Mouse (Mus musculus) heart, embryonic 11.5 days (tissue): ENCODE data around the gene Gtf2ird1. TPM values are rescaled to one million over a fixed set of nuclear protein-coding genes. Genes with fewer than 3 reads are reported as not detected.
"Not testable (repeated sequence)": the region's sequence is repeated elsewhere in the genome, so short reads cannot be mapped to it uniquely, and the experiment has no call there.

Experiments used
- ATAC-seq: fragments of 200-750 bp; cut with Nextera tagmentation; replicated peaks from 2 replicates; pipeline ENCODE4 v1.8.0; 2017; ENCODE audit warnings: moderate library complexity; ENCODE audit not compliant: insufficient number of reproducible peaks, low FRiP score, low TSS enrichment
- H3K27ac ChIP-seq: fragments of 300-500 bp; sonication (generic); 2 replicates; pipeline ENCODE4 v1.5.1; 2014; ENCODE audit warnings: mild to moderate bottlenecking, low read depth, low read length
- H3K27me3 ChIP-seq: fragments of 300-500 bp; sonication (generic); 2 replicates; pipeline ENCODE4 v1.6.1; 2014; ENCODE audit warnings: mild to moderate bottlenecking, low read length, mixed read lengths; ENCODE audit not compliant: control insufficient read depth, insufficient read depth
- H3K36me3 ChIP-seq: fragments of 300-500 bp; sonication (generic); 2 replicates; pipeline ENCODE4 v1.6.1; 2014; ENCODE audit warnings: mild to moderate bottlenecking, low read length, moderate library complexity, mixed read lengths; ENCODE audit not compliant: control insufficient read depth, insufficient read depth
- H3K4me1 ChIP-seq: fragments of 300-500 bp; sonication (generic); 2 replicates; pipeline ENCODE4 v1.6.1; 2014; ENCODE audit warnings: low read length; ENCODE audit not compliant: control insufficient read depth, insufficient read depth
- H3K4me2 ChIP-seq: fragments of 300-500 bp; sonication (generic); 2 replicates; pipeline ENCODE4 v1.6.1; 2014; ENCODE audit warnings: mild to moderate bottlenecking, moderate library complexity
- H3K4me3 ChIP-seq: fragments of 300-500 bp; sonication (generic); 2 replicates; pipeline ENCODE4 v1.5.1; 2014; ENCODE audit warnings: low read depth, low read length
- H3K9ac ChIP-seq: fragments of 300-500 bp; sonication (generic); 2 replicates; pipeline ENCODE4 v1.6.1; 2014; ENCODE audit warnings: mild to moderate bottlenecking, low read depth, low read length, moderate library complexity
- H3K9me3 ChIP-seq: fragments of 300-500 bp; sonication (generic); replicated peaks from 2 replicates; pipeline ENCODE4 v1.6.1; 2016; ENCODE audit warnings: low read length; ENCODE audit not compliant: control insufficient read depth
- WGBS: fragments of 180-500 bp; shearing (Covaris S2); extraction: QIAGEN DNeasy Blood & Tissue Kit; methylation state at CpG from one replicate; pipeline ENCODE4 v1.1.7; 2014; ENCODE audit not compliant: insufficient replicate concordance; 5-methylcytosine and 5-hydroxymethylcytosine counted together
- polyA plus RNA-seq: library from polyadenylated mRNA; unstranded; fragments of >200 nt; fragmentation: Nextera tagmentation; extraction: Ambion mirVana; gene quantifications from 2 replicates; pipeline ENCODE4 v1.2.1, GENCODE M21; 2014

Gtf2ird1 gene
- polyA plus RNA-seq, 1 experiment from 2014 or later: 49.0 TPM

DNA sequence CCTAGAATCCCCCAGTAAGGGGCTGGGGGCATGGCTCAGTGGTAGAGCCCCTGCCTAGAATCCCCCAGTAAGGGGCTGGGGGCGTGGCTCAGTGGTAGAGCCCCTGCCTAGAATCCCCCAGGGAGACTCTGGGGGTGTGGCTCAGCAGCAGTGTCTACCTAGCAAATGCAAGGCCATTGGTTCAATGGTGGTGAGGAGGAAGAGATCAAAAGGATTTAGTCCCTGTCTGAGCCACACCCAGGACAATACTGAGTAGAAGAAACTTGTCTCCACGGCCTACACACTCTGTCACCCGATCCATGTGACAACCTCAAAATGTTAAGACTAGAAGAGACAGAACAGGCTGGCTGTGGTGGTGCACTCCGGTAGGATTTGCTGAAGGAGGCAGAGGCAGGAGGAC lies 9.8 kb downstream of the Gtf2ird1 start:
- H3K4me2 ChIP-seq, H3K4me3 ChIP-seq, H3K27ac ChIP-seq, ATAC-seq, H3K27me3 ChIP-seq, H3K9ac ChIP-seq, H3K36me3 ChIP-seq, H3K9me3 ChIP-seq: not testable (repeated sequence)
- peaks cover 22% of the 10 kb centered on the region for H3K4me1 ChIP-seq
- WGBS: 88% methylated on average over 4 of the region's 4 CpGs

GRCm38 (mm10) chr5:134445895-134446294 lies 10.6 kb downstream of the Gtf2ird1 start:
- ATAC-seq: peak; percentile 42; the same call in 1 of the 2 replicates
- H3K4me1 ChIP-seq: peaks cover 30% of the 10 kb centered on the region
- peak overlapping the region; percentile 48 for H3K4me2 ChIP-seq
- peak overlapping the region; percentile 89 for H3K27ac ChIP-seq
- H3K9ac ChIP-seq: peak overlapping the region; percentile 56; the same call in 1 of the 2 replicates
- H3K36me3 ChIP-seq: peaks cover 5% of the 10 kb centered on the region; the same call in 1 of the 2 replicates
- no peak overlapping the region for H3K4me3 ChIP-seq
- peaks cover 4% of the 10 kb centered on the region for H3K9me3 ChIP-seq
- H3K27me3 ChIP-seq: no peaks in the 10 kb centered on the region
- 22% methylated on average over 10 of the region's 10 CpGs for WGBS

- 0 out of 2 replicates have a peak, but pooled peaks have one; percentile 4 for ATAC-seq
- Histone ChIP-seq H3K4me2 (peak overlapping the region; percentile 48), H3K36me3 (peaks cover 5% of the 10 kb centered on the region; the same call in 1 of the 2 replicates), H3K27me3 (no peaks in the 10 kb centered on the region), H3K27ac (peak overlapping the region; percentile 89), H3K4me3 (no peak overlapping the region), H3K9ac (peak overlapping the region; percentile 56; the same call in 1 of the 2 replicates), H3K4me1 (peaks cover 36% of the 10 kb centered on the region), H3K9me3 (peaks cover 4% of the 10 kb centered on the region)
- WGBS: 40% methylated on average over 10 of the region's 10 CpGs
These were observed 11.2 kb downstream of the Gtf2ird1 start for GRCm38 (mm10) chr5:134445208-134445831.

GRCm38 (mm10) chr5:134444473-134444872 lies 12.0 kb downstream of the Gtf2ird1 start:
- Histone ChIP-seq H3K4me1 (peaks cover 45% of the 10 kb centered on the region), H3K4me3 (no peak overlapping the region), H3K9ac (no peak overlapping the region), H3K9me3 (peaks cover 4% of the 10 kb centered on the region), H3K27me3 (no peaks in the 10 kb centered on the region), H3K27ac (peak overlapping the region; percentile 89), H3K4me2 (no peak overlapping the region), H3K36me3 (peaks cover 8% of the 10 kb centered on the region; the same call in 1 of the 2 replicates)
- 91% methylated on average over 7 of the region's 7 CpGs for WGBS
- ATAC-seq: no peak

DNA sequence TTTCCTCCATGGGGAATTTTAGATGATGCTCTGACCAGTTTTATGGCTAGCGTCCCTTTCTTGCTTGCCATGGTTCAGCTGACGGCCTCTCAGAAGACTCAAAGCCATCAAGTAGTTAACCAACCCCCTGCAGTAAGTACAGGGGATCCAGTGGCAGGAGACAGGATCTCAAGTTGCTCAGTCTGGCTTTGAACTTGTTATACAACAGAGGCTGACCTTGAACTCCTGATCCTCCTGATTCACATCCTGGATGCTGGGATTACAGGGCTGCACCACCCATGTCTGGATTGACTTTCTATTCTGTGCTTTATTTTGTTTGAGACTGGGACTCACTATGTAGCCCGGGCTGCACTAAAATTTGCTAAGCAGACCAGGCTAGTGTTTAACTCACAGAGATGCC lies 14.4 kb downstream of the Gtf2ird1 start:
- no peak overlapping the region for H3K4me3 ChIP-seq
- H3K9ac ChIP-seq: no peak overlapping the region
- H3K27ac ChIP-seq: no peak overlapping the region
- H3K9me3 ChIP-seq: peaks cover 4% of the 10 kb centered on the region
- no peak overlapping the region for H3K4me2 ChIP-seq
- WGBS: 91% methylated on average over 3 of the region's 3 CpGs
- H3K4me1 ChIP-seq: peaks cover 55% of the 10 kb centered on the region
- no peak for ATAC-seq
- 0 out of 2 replicates have a peak, but pooled peaks cover 6% of the 10 kb centered on the region for H3K36me3 ChIP-seq
- H3K27me3 ChIP-seq: no peaks in the 10 kb centered on the region

DNA sequence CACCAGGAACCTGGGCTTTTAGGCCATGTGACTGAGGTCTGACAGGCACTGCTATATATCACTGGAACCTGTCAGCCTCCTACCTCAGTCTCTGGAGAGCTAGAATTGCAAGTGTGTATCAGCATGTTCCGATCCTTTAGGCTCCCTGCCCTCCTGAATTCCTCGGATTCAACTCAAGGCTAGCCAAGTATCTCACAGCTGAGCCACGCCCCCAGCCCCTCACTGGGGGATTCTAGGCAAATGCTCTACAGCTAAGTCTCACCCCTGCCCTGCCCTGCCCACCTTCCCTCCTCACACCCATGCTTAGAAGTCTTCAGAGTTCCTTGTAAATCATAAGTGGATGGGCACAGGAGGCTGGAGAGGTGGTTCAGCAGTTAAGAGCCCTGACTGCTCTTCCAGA lies 15.4 kb downstream of the Gtf2ird1 start:
- H3K36me3 ChIP-seq: 0 out of 2 replicates have a peak, but pooled peaks cover 5% of the 10 kb centered on the region
- H3K4me2 ChIP-seq: no peak overlapping the region
- H3K27me3 ChIP-seq: no peaks in the 10 kb centered on the region
- peaks cover 62% of the 10 kb centered on the region for H3K4me1 ChIP-seq
- ATAC-seq: no peak
- WGBS: 34% methylated on average over 3 of the region's 3 CpGs
- no peak overlapping the region for H3K4me3 ChIP-seq
- no peak overlapping the region for H3K9ac ChIP-seq
- 0 out of 2 replicates have a peak overlapping the region, but pooled peaks have one; percentile 32 for H3K27ac ChIP-seq
- H3K9me3 ChIP-seq: peaks cover 4% of the 10 kb centered on the region

- H3K4me3 ChIP-seq: no peak overlapping the region
- WGBS: 62% methylated on average over 12 of the region's 12 CpGs
These were observed 16.4 kb downstream of the Gtf2ird1 start for GRCm38 (mm10) chr5:134440098-134440497.

DNA sequence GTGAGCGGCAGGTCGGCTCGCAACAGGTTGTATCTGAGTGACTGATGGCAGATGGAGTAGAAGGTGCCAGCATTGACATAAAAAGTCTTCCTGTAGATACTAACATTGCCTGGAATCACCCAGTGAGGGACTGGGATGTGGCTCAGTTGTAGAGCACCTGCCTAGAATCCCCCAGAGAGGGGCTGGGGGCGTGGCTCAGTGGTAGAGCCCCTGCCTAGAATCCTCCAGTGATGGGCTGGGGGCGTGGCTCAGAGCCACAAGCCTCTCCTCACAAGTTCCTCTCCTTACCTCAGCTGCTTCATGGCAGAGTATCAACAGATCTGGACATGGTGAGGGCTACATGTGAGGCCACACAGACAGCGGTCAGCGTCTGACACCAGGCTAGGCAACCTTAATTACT lies 17.0 kb downstream of the Gtf2ird1 start:
- no peaks in the 10 kb centered on the region for H3K27me3 ChIP-seq
- WGBS: 89% methylated on average over 7 of the region's 7 CpGs
- no peak overlapping the region for H3K9ac ChIP-seq
- H3K36me3 ChIP-seq: 0 out of 2 replicates have a peak, but pooled peaks cover 5% of the 10 kb centered on the region
- ATAC-seq: 0 out of 2 replicates have a peak, but pooled peaks have one; percentile 27
- no peak overlapping the region for H3K4me3 ChIP-seq
- H3K27ac ChIP-seq: peak overlapping the region; percentile 22; the same call in 1 of the 2 replicates
- H3K9me3 ChIP-seq: peaks cover 4% of the 10 kb centered on the region
- H3K4me2 ChIP-seq: no peak overlapping the region
- H3K4me1 ChIP-seq: peaks cover 55% of the 10 kb centered on the region

More at GRCm38 (mm10) chr5:134440098-134440497, 16.4 kb downstream of the Gtf2ird1 start:
- no peak overlapping the region for H3K4me2 ChIP-seq
- peak overlapping the region; percentile 32 for H3K27ac ChIP-seq
- H3K36me3 ChIP-seq: 0 out of 2 replicates have a peak, but pooled peaks cover 5% of the 10 kb centered on the region
- H3K9me3 ChIP-seq: peaks cover 4% of the 10 kb centered on the region
- no peaks in the 10 kb centered on the region for H3K27me3 ChIP-seq
- H3K9ac ChIP-seq: no peak overlapping the region
- peaks cover 58% of the 10 kb centered on the region for H3K4me1 ChIP-seq
- peak; percentile 50; the same call in 1 of the 2 replicates for ATAC-seq
